Mouse (Mus musculus) Patski (cell line): ENCODE results near the gene Hacl1. TPM values are rescaled to one million over a fixed set of nuclear protein-coding genes. Genes with fewer than 3 reads are reported as not detected.
A peak's percentile ranks its signal among the peaks of the same experiment; 100 is the strongest.

ENCODE experiments used
- ATAC-seq: fragments of 100-300 bp; one replicate; pipeline ENCODE4 v1.8.0; 2021
- CTCF ChIA-PET: fragments of 350-600 bp; sonication (Branson Sonifier 250); formaldehyde crosslinking; loops from one replicate; lab custom pipeline; 2022; ENCODE audit warnings: inconsistent platforms; lab: Charles Lee
- POLR2A ChIA-PET: fragments of 350-600 bp; sonication (Branson Sonifier 250); formaldehyde crosslinking; loops from one replicate; lab custom pipeline; 2022; ENCODE audit warnings: antibody characterized with exemption, inconsistent platforms; lab: Charles Lee
- DNase-seq: peaks from one replicate; pipeline ENCODE4 v3.0.0-alpha.2; 2011; ENCODE audit warnings: low read depth, low spot score
- H3K27me3 ChIP-seq: fragments of 371-371 bp; one replicate; pipeline ENCODE4 v1.5.1; 2021
- CTCF ChIP-seq: fragments of 100-300 bp; IDR thresholded peaks from one replicate; pipeline ENCODE4 v1.5.1; 2021
- in situ Hi-C: fragments of 300-500 bp; cut with MboI; formaldehyde crosslinking; loops from 3 replicates; pipeline ENCODE4 v1.11.1; 2018; ENCODE audit warnings: low pct_unique_long_range_greater_than_20kb, mixed read lengths
- polyA plus RNA-seq: library from polyadenylated mRNA; unstranded; gene quantifications from one replicate; pipeline ENCODE4 v1.2.3, GENCODE M21; 2021

Hacl1 gene
- polyA plus RNA-seq, 1 experiment from 2014 or later, result 27.5 TPM

- no peaks in the 10 kb centered on the region for H3K27me3 ChIP-seq
- TF ChIP-seq CTCF, result no peak
- DNase-seq (no peak), ATAC-seq (no peak)
- ChIA-PET CTCF (interaction anchor here (1.3 to 2.3 kb wide), 5 partner anchors 16 to 151 kb away, joined by 3 to 10 read pairs (median 6); no protein-coding TSS in a partner anchor), POLR2A (no interaction called here)
- in situ Hi-C loops, result no loop called here
These were observed 3.2 kb upstream of the Hacl1 start for GRCm38 (mm10) chr14:31644183-31644830.

- no peaks in the 10 kb centered on the region for H3K27me3 ChIP-seq
- DNase-seq, result no peak
- ChIA-PET CTCF (interaction anchor here (1.0 kb wide), 1 partner anchor 145 kb away, joined by 4 read pairs; no protein-coding TSS in a partner anchor), POLR2A (interaction anchor here (0.9 to 1.4 kb wide), 2 partner anchors 18 to 217 kb away, joined by 3 read pairs; no protein-coding TSS in a partner anchor)
- no peak for TF ChIP-seq CTCF
- ATAC-seq, result peak; percentile 32
- in situ Hi-C loops, result no loop called here
These were observed 545 bp upstream of the Hacl1 start for GRCm38 (mm10) chr14:31641506-31642155.

GRCm38 (mm10) chr14:31640346-31640889 lies 668 bp downstream of the Hacl1 start, which contains the start of gene Gm49387:
TSS of gene Gm49387 (minus strand) at chr14:31640878.
- no peaks in the 10 kb centered on the region for H3K27me3 ChIP-seq
- no peak for DNase-seq
- in situ Hi-C loops, result no loop called here
- TF ChIP-seq CTCF, result no peak
- ChIA-PET POLR2A (interaction anchor here (0.7 to 1.4 kb wide), 3 partner anchors 19 to 215 kb away, joined by 3 to 4 read pairs (median 3); no protein-coding TSS in a partner anchor), CTCF (interaction anchor here (1.0 kb wide), 1 partner anchor 146 kb away, joined by 4 read pairs; no protein-coding TSS in a partner anchor)
- ATAC-seq, result peak; percentile 9

- DNase-seq (no peak), ATAC-seq (no peak)
- H3K27me3 ChIP-seq, result no peaks in the 10 kb centered on the region
- TF ChIP-seq CTCF, result no peak
- ChIA-PET POLR2A (no interaction called here), CTCF (no interaction called here)
- in situ Hi-C loops, result no loop called here
These were observed 10.4 kb downstream of the Hacl1 start for GRCm38 (mm10) chr14:31630677-31631076.

- no peak for ATAC-seq
These were observed 18.3 kb downstream of the Hacl1 start for GRCm38 (mm10) chr14:31622748-31623147.

GRCm38 (mm10) chr14:31620591-31621223 lies 20.4 kb downstream of the Hacl1 start:
- CTCF ChIA-PET, result interaction anchor here (1.0 to 1.2 kb wide), 2 partner anchors 9 to 15 kb away, joined by 3 to 4 read pairs; no protein-coding TSS in a partner anchor
- DNase-seq, result no peak

More at GRCm38 (mm10) chr14:31622748-31623147, 18.3 kb downstream of the Hacl1 start:
- POLR2A ChIA-PET, result no interaction called here
- in situ Hi-C loops, result no loop called here
- CTCF ChIA-PET, result no interaction called here
- no peaks in the 10 kb centered on the region for H3K27me3 ChIP-seq
- no peak for DNase-seq
- no peak for TF ChIP-seq CTCF

GRCm38 (mm10) chr14:31617997-31618396 lies 23.1 kb downstream of the Hacl1 start:
- no peak for ATAC-seq
- ChIA-PET CTCF (no interaction called here), POLR2A (no interaction called here)
- TF ChIP-seq CTCF, result no peak
- in situ Hi-C loops, result no loop called here
- DNase-seq, result no peak
- no peaks in the 10 kb centered on the region for H3K27me3 ChIP-seq

More at GRCm38 (mm10) chr14:31620591-31621223, 20.4 kb downstream of the Hacl1 start:
- TF ChIP-seq CTCF, result no peak
- ATAC-seq, result no peak
- H3K27me3 ChIP-seq, result no peaks in the 10 kb centered on the region
- in situ Hi-C loops, result no loop called here
- POLR2A ChIA-PET, result interaction anchor here (1.1 kb wide), 1 partner anchor 19 kb away, joined by 4 read pairs; no protein-coding TSS in a partner anchor

- DNase-seq (no peak), ATAC-seq (no peak)
- TF ChIP-seq CTCF, result no peak
- CTCF ChIA-PET, result interaction anchor here (0.6 kb wide), 1 partner anchor 199 kb away, joined by 3 read pairs; no protein-coding TSS in a partner anchor
- H3K27me3 ChIP-seq, result no peaks in the 10 kb centered on the region
- in situ Hi-C loops, result no loop called here
- POLR2A ChIA-PET, result interaction anchor here (0.7 kb wide), 1 partner anchor 130 kb away, joined by 3 read pairs; no protein-coding TSS in a partner anchor
These were observed 23.9 kb downstream of the Hacl1 start for GRCm38 (mm10) chr14:31617204-31617603.

- no peak for TF ChIP-seq CTCF
- ChIA-PET POLR2A (no interaction called here), CTCF (interaction anchor here (1.6 kb wide), 1 partner anchor 9 kb away, joined by 8 read pairs; no protein-coding TSS in a partner anchor)
- in situ Hi-C loops, result no loop called here
- no peak for ATAC-seq
- H3K27me3 ChIP-seq, result no peaks in the 10 kb centered on the region
- DNase-seq, result no peak
These were observed 27.4 kb downstream of the Hacl1 start for GRCm38 (mm10) chr14:31613671-31614070.

- ATAC-seq (no peak), DNase-seq (no peak)
- H3K27me3 ChIP-seq, result no peaks in the 10 kb centered on the region
- ChIA-PET CTCF (interaction anchor here (1.0 kb wide), 1 partner anchor 177 kb away, joined by 3 read pairs; no protein-coding TSS in a partner anchor), POLR2A (no interaction called here)
- peak; percentile 32 for TF ChIP-seq CTCF
- in situ Hi-C loops, result no loop called here
These were observed 29.1 kb downstream of the Hacl1 start for GRCm38 (mm10) chr14:31611986-31612385.
